Mouse (Mus musculus) urinary bladder, adult 2 months (tissue): ENCODE data around the gene Rbms3. TPM values are rescaled to one million over a fixed set of nuclear protein-coding genes. Genes with fewer than 3 reads are reported as not detected.

ENCODE experiments used
- DNase-seq: peaks from one replicate; pipeline ENCODE4 v3.0.0; 2022; ENCODE audit warnings: low spot score
- polyA plus RNA-seq: library from polyadenylated mRNA; depleted of rRNA; stranded (reverse); fragments of >200 nt; gene quantifications from 2 replicates; pipeline ENCODE4 v1.2.3, GENCODE M21; 2012

The Rbms3 gene
- polyA plus RNA-seq, 1 experiment = 20.8 TPM

DNA sequence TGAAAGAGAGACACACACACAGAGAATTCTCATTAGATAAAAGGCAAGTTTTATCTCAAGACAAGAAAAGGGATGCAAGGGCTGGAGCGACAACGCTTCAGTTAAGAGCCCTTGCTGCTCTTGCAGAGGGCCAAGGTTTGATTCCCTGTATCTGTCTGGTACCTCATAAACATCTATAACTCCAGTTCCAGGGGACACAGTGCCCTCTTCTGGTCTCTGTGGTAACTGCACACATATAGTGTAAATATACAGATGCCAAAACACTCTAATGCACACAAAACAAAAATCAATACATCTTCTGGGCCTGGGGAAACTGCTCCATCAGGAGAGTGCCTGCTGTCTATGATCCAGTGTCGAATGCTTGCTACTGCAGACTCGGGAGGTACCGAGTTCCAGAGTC, 145.3 kb downstream of the Rbms3 start:
- no peak for DNase-seq

DNA sequence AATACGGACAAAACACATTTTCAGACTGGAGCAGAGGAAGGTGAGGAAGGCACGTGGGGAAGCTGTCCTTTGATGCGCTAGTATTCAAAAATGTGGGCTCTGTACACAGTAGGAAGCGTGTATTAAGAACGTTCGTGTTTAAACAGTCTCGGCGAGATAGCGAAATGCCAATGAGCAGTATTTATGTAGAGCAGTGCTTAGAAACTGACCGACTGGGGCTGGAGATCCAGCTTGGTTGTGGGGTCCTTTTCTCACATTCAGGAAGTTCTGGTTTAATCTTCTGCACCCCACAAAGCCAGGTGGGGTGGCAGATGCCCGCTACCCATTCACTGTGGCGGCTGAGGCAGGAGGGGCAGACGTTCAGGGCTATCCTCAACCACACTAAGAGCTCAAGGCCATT, 153.0 kb downstream of the Rbms3 start:
- DNase-seq = no peak

DNA sequence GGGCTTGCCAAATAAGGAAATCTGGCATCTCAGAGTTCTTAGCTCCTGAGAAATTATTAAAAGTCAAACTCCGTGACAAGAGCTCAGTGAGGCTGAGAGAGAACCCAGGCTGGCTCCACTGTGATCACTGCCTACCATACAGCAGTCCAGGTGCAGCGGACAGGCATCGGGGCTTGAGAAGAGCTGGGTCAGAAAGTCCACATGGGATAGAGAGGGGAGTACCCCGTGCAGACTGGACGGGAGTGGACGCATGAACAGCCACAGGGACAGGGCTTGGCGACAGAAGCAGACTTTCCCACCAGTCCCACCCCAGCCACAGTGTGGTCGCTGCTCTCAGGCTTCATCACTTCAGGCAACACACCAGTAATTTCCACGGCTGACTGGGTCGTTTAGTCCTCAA, 176.9 kb downstream of the Rbms3 start:
- DNase-seq = no peak

DNA sequence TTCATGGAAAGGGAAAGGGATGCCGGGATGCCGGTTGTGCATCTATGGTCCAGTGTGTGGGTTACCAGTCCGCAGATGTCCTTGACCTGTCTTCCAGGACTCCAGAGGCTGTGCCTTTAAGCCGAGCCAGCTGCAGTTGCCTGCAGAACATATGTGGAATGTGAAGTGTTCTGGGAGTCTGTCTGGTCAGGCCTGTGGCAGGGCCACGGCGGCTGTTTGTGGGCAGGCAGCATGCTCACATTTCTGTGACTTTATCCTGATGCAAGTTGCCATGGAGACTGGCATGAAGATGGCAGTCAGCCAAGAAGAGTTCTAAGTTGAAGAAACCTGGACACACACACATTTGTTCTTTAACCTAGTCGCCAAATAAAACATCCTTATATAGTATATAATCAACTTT, 187.1 kb downstream of the Rbms3 start:
- DNase-seq = no peak

DNA sequence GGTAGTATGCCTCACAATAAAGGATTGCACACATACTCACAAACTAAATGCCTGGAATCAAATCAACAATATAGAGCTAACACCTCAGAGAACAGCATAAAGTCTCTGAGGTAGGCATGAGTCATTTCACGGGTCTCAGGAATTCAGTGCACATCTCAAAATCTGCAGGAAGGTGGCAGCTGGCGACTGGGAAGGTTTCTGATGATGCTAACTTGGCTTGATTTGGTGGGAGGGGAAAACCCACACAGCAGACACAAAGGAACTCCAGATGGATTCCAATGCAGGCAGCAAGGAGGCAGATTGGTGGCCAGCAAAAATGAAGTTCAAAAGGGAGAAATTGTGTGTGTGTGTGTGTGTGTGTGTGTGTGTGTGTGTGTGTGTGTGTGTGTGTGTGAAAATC, 193.9 kb downstream of the Rbms3 start:
- no peak for DNase-seq

DNA sequence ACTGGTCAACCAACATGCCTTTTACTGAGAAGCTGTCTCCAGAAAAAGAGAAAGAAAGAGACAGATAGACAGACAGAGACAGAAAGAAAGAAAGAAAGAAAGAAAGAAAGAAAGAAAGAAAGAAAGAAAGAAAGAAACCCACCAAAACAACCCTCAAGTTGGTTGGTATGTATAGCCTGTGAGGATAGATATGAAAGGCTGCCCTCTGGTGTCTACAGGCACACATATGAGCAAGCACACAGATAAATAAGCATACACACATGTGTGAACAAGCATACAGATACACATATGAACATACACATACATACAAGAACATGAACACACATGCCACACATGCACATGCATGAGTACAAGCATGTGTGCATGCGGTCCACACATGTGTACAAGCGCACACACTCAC, 199.0 kb downstream of the Rbms3 start:
- DNase-seq = no peak

DNA sequence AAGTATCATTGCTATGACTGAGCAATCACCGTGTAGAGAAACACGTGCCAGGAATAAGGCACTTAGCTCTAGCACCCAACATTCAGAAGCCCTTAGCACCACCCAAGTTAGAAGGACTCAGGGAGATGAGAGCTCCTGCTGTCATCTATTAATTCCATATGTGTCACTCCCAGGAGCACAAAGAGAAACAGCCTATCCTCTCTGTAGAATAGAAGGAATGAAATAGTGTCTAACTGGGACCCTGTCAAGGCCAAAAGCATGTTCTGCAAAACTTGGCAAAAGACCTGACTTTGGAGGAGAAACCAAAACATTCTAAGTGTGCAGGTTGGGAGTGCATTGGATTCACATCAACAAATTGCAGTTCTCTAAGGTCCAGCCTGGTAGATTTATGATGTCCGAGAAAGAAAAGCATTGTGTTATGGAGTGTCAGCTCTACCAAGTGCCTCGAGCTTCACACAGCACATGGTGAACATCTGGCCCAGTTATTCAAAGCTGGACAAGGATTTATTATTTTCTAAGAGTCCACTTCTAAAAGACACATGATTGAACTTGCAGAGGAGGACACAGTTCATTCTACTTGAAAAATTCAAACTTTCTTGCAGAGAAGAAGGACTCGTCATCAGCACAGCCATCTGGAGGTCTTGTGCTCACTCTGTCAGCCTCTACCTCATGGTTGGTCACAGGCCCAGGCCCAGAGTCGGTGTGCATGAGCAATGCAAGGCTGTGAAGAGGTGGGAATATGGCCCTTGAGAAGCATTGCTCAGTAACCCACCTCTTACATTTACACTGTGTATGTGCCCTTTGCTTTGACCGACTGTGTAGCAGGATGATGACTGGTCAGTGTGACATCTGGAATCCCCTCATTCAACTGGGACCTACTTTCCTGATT, 200.3 kb downstream of the Rbms3 start:
- no peak for DNase-seq

DNA sequence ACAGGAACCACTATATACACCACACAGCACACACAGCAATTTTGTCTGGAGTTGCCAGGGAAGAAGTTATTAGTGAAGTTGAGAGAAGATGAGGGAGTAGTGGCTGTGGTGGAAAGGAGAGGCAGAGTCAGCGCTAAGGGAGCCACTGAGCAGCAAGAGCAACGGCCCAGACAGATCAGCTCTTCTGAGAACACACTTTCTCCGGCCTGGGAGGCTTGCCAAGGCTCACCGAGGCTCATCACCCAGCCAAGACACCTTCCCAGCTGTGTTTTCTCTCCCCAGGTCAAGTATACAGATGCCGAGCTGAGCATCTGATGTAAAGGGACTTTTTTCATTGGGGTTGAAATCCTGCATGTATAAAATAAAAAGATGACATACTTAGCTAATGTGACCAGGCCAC, 206.5 kb downstream of the Rbms3 start:
- no peak for DNase-seq

DNA sequence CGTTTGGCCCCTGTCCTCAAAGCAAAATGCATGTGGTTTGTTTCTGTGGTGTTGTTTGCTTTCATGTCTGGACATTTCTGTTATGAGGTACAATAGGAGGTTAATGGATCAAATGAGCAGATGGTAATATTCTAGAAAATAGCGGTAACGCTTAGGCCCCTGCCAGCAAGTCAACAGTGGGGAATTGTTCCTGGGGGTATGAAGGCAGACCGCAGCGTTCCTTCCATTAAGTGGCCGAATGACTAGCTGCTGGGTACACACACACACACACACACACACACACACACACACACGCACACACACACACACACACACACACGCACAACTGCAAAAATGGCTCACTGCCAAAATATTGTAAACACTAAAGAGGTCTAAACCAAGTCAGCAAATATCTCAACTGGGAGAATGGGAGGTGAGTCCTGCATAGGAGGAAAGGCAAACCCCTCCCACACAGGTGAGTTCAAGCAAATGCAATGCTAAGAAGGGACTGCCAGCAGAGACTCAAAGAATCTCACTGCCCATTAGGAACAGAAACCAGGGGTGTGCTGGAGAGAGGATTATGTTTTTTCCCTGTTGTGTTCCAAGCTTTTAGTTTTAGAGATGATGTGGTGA, 209.7 kb downstream of the Rbms3 start:
- no peak for DNase-seq

DNA sequence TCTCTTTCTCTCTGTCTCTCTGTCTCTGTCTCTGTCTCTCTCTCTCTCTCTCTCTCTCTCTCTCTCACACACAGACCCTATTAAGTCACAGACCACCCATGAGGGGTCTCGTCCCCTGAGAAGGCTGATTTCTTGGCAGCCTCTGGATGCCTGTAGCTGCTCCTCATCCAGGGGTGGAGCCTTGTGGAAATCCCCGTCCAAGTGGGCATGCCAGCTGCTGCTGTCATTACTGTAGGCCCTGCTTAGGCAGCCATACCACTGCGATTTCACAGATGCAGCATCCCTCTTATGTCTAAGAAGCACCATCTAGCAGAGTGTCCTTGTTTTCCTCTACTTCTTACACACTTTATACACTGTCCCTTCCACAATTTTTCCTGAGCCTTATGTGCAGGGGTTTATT, 216.5 kb downstream of the Rbms3 start:
- DNase-seq = no peak

DNA sequence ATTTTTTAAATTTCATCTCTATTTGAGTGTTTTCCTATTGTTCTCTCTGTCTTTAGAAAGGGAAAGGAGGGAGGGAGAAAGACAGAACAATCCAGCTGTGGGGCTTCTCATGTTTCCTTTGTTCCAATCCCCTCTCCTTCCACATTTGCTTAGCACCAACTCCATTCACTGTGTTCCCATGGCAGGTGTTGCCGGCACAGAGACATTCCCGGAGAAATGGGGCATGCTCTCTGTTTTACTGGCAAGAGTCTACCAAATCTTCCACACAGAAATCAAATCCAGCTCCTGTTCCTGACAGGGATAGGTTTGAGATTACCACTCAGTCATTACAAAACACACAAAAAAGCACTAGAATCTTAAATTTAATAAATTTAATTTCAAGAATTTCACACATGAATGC, 217.1 kb downstream of the Rbms3 start:
- no peak for DNase-seq

DNA sequence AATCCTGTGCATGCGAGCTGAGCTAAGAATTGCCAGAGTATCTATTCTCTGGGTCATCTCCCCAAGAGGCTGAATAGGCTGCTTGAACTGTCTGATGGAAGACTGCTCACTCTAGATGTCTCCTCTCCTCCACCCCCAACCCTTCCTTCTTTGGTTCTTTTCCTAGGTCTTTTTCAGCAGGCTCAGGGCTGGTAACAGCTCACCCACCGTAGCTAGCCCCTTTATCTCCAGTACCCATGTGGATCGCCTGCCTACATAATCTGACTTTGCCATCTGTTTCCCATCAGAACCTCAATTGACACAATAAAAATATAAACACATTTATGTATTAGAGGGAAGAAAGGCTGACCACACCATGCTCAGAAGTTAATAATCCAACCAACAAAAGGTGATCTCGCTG, 225.1 kb downstream of the Rbms3 start:
- DNase-seq = no peak

DNA sequence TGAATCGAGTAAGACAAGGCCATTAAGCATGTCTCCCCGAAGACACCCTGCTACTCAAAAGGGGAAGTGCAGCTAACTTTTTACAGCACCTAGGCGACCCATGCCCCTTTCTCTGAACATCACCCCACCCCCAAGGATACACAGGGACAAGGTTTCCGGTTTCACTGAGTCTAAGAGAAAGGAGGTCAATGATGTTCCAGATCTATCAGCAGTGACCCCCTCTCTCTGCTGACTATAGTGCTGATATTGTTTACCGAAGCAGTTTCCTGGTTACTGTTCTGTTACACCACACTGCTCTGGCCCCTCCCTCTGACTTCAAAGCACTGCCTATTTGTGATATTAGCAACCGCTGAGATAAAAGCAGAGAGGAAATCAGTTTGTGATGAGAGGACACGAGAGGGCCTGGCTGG, 229.4 kb downstream of the Rbms3 start:
- DNase-seq = no peak

DNA sequence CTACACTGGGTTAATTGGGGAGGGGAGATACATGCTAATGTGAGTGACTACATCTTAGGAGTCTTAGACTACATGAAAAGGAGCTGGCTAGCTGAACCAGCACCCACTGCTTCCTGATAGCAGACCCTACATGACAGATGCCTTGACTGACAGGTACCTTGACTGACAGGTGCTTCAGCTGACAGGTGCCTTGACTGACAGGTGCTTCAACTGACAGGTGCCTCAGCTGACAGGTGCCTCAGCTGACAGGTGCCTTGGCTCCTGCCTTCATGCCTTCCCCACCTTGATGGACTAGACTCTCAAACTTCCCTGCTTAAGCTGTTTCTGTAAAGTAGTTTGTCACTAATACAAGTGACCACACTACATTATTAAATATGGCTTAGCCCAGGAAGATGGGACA, 232.6 kb downstream of the Rbms3 start:
- DNase-seq = no peak

DNA sequence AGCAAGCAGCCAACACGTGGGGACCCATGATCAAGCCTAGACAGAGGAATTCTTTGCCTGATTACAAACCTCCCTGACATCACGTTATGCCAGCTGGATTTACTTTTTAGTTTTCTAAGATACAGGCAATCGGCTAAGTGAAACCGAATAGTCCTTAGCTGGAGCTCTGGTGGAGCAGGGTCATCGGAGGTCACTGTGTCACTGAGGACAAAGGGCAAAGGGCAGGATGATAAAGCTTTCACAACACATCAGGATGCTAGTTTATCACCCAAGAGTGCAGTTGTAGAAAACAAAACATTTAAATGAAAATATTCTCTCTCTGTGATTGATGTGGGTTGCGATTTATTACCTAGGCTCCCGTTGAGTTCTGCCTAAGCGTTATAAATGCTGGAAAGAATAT, 233.1 kb downstream of the Rbms3 start:
- DNase-seq = no peak

DNA sequence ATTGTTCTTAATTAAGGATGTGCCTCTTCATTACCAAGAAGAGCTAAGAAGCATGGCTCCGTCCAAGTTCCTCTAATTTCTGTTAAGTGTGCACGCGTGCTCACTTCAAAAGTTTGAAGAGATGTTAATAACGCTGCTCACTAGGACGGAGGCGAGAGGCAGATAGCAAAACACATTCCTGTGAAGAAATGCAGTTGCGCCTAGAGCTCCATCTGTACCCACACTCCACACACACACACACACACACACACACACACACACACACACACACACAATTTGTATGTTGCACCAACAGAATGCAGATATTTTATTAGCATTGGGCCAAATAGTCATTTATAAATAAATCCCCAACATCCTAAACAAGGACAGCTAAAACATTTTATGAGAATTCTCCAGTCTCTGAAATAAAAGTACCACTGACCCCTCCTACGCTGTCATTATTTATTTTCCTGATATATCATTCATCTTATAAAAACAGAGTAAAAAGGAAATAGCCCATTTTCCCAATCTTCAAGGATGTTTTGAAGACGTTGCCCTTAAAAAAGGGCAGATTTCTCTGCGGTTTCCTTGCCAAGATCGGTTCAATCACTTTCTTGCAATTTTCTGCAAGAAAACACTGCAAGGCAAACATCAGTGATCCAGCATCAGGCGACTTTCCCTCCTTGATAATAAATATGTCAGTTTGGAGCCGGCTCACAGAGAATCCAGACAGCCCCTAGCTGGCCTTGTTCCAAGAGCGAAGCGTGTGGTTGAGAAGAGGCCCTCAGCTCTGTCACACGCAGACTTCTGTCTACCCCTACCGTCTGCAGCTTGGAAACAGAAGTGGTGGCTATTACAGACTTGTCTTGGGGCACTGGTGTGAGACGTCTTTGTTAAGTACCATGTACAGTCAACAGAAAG, 235.8 kb downstream of the Rbms3 start:
- no peak for DNase-seq

DNA sequence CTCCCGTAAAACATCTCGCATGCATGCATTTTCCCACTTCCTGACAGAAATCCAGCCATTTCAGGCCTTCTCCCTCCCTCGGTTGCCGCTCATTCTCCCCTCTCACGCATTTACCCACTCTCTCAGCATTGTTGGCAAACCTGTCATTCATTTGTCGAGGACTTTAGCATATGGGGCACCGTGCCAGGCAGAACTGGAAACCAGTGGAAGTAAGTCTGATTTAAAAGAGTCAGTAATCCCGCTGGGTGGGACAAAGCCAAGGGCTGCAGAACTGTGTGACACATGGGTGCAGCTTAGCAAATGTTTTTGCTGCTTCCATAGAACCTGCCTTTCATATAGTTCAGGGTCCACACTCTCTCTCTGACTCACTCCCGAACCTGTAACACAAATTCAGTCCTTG, 241.7 kb downstream of the Rbms3 start:
- no peak for DNase-seq

DNA sequence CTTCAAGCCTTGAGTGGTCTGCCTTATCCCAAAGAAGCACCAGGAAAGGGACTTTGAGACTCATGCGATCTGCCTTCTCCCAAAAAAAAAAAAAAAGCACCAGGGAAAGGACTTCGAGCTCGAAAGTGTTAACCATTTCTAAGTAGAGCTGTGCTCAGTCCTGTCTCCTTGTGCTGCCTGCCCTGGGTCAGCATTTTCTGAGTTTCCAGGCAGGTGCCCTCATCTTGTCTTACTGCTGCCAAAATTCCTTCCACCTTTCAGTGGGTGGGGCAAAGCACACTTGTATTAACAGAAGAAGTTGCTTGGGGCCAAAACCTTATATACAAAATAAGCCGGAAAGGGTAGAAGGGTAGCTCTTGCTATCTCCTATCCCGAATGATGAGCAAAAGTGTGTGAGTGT, 248.8 kb downstream of the Rbms3 start:
- no peak for DNase-seq

DNA sequence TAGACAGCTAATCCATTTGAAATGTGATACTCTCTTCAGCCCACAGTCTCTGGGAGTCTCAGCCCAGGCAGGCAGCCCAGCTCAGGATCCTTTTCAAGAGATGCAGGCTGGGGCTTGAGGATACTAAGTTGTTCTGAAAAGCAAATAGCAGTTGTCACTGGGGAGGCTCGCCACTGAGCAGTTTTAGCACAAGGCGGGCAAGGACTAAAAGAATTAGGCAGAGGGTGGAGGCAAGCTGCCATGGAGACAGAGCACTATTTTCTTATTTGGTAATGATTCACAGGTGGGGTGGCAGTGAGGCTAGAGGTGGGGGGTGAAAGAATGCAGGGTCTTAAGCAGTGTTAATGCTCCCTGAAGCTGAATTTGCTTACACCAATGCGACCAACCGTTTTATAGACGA, 249.6 kb downstream of the Rbms3 start:
- DNase-seq = no peak

DNA sequence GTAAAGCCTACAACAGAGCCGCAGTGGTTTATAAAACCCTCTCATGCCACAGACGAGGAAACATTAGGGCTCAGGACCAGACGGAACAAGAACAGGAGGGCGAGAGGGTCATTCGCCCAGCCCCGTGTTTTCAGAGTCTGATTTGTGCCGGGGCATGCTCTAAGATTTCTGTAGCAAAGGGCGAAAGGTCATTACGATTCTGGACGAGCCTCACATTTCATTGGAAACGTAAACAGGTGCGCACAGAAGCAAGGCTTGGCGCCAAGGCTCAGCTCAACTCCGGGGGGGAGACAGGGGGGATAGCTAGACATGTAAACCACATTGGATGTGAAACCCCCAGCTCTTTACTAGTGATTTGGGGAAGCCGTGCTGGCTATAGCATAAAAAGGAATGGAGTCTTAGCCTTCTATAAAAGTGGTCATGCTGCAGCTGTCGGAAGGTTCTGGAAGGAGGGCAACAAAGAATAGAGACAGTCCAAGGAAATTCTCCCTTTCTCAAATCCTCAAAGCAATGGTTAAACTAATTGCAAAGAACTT, 250.2 kb downstream of the Rbms3 start:
- no peak for DNase-seq

DNA sequence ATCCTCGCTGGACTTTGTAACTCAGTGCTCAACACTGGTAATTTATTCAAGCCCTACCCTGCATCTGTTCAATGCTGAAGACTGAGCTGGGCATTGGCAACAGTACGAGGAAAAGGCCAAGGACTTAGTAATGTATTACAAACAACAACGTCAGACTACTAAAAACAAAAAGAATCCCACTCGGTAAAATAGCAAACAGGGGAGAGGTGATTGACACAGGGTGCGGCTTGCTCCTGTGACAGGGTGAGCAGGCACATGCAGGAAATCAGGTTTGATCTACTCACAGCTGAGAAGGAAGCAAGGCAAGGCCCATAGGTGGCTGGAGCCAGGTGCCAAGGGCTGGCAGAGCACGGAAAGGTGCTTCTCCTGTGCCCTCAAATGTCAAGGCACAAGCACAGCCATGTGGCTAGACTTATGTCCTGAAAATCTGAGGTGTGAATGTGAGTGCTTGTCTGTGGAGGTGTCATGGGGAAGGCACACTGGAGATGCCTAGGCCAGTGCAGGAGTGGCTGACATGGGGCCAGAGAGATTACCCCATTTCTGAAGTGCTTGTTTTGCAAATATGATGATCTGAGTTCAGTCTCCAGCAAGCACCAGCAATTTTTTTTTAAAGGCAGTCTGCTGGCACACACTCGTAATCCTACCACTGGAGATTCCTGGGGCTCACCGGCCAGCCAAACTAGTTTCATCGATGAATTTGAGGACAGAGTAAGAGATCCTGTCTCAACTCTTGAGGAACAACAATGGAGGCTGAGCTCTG, 251.4 kb downstream of the Rbms3 start:
- no peak for DNase-seq

DNA sequence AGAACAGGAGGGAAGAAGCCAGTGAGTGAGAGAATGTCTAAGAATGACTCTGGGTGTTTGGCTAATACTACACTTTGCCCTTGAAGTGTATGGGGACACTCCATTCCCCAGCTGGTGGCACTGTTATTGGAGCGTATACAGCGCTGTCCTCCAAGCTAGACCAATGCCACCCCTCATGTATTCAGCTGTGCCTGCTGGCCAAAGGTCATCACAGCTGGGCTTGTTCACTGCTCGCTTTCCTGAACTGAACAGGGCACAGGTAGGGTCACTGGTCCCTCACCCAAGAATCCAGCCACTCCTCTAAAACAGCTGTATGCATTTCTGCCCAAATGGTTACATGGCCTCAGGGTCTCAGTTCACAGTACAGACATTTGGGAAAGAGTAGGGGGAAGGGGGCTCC, 253.9 kb downstream of the Rbms3 start:
- DNase-seq = no peak
